Mouse (Mus musculus) fat pad, adult 2 months (tissue): Measurements from ENCODE around the gene Ttc32.

Experiments
- DNase-seq: peaks from one replicate; pipeline ENCODE4 v3.0.0-alpha.2; 2011; ENCODE audit warnings: low read depth, low spot score; ENCODE audit errors: extremely low read depth

Gene Ttc32

GRCm38 (mm10) chr12:9042759-9043158 is 13.0 kb downstream of the Ttc32 start:
- DNase-seq, result no peak

DNA sequence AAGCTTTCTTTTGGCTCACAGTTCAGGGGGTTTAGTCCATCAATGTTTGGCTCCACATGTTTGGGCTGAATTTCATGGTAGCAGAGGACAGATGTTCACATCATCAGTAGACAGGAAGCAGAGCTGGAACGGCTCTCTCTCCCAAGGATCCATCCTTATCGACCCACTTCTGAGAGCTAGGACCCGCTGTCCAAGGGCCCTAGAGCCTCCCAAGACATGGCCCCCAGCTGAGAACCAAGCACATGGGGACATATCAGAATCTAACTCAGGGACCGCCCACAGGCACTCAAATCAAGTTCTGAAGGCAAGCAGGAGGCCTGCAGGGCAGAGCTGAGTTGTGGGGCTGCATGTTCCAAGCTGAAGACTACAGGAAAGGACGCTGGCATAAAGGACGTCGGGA is 14.9 kb downstream of the Ttc32 start:
- no peak for DNase-seq

GRCm38 (mm10) chr12:9046674-9047073 is 16.9 kb downstream of the Ttc32 start:
- DNase-seq, result no peak

DNA sequence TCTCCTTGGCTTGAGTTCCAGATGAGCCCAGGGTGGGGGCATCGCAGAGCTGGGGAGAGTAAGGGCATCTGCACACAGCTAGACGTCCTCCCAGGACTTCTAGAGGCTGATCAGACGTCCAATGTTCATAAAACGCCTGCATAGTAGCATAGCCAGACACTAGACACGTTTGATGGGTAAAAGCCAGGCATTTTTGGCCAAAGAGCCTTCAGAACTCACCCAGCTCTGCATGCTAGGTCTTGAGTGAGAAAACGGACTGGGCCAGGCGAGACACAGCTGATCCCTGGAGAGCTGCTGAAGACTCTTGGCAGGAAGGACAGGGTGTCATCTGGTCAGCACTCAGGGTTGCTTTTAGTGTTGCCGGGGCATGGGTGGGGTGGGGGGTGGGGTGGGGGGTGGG is 18.3 kb downstream of the Ttc32 start:
- DNase-seq, result no peak

GRCm38 (mm10) chr12:9050824-9051223 is 21.0 kb downstream of the Ttc32 start:
- no peak for DNase-seq

DNA sequence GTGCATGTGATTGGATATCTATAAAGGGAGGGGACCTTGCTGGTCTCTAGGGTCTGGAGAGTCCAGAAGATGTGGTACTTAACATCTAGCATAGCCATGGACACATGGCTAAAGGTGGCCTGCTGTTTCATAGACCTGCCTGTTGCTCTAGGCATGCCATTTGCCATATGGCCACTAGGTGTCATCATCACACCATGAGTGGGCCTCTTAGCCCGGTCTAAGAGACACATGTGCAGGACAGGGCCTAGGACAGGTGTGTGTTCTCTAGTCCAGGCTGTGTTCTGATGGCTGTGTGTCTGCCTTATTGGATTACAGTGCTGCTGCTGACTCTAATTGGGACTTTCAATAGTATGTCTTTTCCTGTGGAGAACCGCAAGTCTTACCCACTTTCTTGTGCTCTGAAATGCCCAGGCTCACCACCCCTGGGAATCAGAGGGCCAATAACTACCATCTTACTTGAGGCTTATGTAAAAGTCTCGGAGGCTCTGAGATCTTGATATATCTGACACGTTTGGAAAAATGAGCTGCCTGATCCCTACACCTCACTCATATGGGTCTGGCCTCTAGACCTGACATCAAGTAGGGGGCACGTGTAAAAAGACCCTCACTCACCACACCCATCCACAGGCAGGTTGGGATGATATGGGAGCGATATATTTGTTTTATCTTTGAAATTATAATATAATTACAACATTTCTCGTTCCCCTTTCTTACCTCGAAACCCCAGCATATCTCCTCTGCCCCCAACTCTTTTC is 22.5 kb downstream of the Ttc32 start:
- no peak for DNase-seq

DNA sequence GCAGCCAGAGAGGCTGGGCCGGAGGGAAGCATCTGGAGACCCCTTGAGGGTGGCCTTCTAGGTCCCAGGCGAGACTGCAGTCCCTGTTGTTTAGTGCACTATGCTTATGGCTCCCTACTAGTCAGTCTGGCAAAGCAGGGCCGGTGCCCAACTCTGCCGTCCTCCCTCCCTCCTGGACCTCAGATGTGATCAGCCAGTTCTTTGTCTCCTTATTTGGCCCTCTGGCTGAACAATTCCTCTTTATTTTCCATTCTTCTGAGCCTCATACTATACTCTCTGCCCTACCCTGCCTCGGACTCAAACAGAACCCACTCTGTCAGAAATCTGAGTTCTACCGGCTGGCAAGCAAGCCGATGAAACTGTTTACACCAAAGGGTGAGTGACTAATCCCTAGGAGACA is 23.5 kb downstream of the Ttc32 start:
- DNase-seq, result no peak

DNA sequence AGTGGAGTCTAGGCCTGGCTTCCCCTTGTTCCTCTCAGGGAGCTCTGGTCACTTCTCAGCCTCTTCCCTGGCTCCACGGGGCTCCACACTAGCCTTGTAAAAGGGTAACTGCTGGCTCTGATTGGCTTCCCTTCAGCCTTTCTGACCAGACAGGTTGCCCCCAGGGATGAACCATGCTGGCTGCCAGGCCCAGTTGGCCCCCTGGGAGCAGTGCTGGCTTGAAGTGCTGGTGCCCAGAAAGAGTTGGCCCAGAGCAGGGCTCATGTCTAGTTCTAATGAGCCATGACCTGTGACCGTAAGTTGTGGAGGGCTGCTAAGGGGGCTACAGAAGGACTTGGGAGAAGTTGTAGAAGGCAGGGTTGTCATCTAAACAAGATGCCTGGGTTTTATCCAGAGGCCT is 24.2 kb downstream of the Ttc32 start:
- no peak for DNase-seq

DNA sequence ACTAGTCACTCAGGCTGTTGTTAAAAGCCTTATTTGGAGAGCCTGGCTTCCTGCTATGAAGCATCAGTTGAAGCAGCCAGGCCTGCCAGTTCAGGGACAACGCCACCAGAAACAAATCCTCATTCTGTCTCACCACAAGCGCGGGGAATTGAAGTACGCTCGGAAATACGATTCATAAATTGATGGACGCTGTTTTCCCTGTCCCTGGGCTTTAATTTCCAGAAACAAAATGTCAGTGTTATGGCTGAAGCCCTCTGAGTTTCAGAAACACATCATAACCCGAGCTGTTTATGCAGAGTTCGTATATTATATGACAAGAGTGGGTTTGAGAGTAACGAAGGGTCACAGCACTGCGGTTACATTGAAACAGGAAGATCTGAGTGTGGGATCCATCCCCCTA is 25.5 kb downstream of the Ttc32 start:
- DNase-seq, result no peak

GRCm38 (mm10) chr12:9059502-9059901 is 29.7 kb downstream of the Ttc32 start:
- DNase-seq, result no peak

- no peak for DNase-seq
Measured at GRCm38 (mm10) chr12:9059965-9060364, 30.2 kb downstream of the Ttc32 start.

GRCm38 (mm10) chr12:9063611-9064010 is 33.8 kb downstream of the Ttc32 start:
- no peak for DNase-seq

- DNase-seq, result no peak
Measured at GRCm38 (mm10) chr12:9071058-9071457, 41.3 kb downstream of the Ttc32 start.

- DNase-seq, result no peak
Measured at GRCm38 (mm10) chr12:9071493-9071892, 41.7 kb downstream of the Ttc32 start.

DNA sequence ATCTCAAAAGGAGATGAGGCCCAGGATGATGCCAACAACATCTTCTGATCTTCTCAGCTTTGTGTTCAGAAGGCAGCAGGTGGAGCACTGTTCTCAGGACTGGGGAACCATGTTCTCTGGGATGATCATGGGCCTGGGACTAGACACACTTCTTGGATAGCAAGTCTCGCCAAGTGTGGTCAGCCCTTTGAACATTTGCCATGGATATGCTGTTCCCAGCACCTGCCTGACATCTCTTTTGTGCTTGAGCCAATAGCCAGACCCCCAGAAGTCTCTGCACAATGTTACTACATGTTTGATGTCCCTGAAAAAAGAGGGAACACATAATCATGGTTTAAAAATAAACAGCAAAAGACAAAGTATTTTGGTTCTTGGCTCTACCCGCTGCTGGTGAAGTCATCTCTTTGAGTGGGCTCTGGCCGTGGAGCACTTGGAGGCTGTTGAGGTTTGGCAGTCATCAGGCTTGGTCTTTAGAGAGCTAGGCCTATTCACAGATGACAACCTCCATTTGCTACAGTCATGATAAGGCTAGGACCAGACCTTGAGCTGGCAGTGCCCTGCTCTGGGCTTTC is 47.8 kb downstream of the Ttc32 start:
- no peak for DNase-seq

DNA sequence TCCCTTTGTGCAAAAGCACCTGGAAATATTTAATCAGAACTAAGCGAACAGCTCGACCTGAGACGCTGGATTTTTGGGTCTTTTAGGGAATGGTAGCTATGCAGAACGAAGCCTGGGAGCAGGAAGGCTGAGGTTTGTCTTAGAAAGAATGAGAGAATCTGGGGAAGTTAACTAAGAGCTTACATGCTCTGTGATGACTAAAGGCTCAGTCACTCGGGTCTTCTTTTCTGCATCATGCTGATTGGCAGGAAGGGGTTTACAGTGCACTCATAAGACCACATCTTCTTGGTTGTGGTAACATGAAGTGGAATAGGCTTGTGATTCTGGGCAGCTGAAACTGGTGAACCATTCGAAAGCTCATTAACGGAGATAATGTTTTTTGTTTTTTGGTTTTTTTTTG is 60.4 kb downstream of the Ttc32 start:
- no peak for DNase-seq
